Mouse (Mus musculus) testis, adult 2 months (tissue): Measurements from ENCODE around the gene Hist1h2ab.

Experiments used
- CTCF ChIP-seq: fragments of 200-500 bp; IDR thresholded peaks from 2 replicates; pipeline ENCODE4 v1.5.1; 2012; ENCODE audit warnings: low read depth, mild to moderate bottlenecking, inconsistent platforms, low read length, moderate library complexity; ENCODE audit not compliant: control insufficient read depth, insufficient read depth, insufficient replicate concordance
- POLR2A ChIP-seq: fragments of 200-500 bp; IDR thresholded peaks from 2 replicates; pipeline ENCODE4 v1.6.1; 2012; ENCODE audit warnings: low read depth, mild to moderate bottlenecking, inconsistent platforms, low read length, moderate library complexity; ENCODE audit not compliant: control insufficient read depth

DNA sequence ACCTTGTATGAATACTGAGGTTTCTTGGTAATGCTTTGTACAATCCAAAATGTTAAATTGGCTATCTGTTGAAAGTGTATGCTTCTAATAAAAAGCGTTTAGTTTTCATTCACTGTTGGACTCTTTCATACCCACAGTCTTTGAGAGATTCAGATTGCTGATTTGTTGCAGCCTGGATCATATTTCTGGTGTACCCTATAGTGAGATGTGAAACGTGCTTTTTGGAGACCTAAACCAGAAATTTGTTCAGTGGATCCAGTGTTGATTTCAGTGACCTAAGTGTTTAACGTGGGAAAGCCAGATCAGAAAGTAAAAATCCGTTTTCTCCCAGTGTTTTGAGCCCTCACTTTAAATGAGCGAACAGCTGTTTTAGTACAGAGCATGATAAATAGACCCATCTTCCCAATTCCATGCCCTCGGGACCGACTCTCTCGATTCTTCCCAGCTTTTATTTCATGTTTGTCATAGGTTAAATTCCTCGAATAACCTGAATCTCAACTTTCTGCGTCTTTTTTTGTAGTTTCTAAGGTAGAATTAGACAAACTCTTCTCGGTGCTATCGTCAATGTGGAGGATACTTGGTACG lies 10.6 kb upstream of the Hist1h2ab start:
- TF ChIP-seq POLR2A (no peak), CTCF (no peak)
